Mouse (Mus musculus) G1E (cell line): ENCODE measurements around the gene Tshz2.

Experiments
- CTCF ChIP-seq: IDR thresholded peaks from 2 replicates; pipeline ENCODE4 v1.5.1; 2012; ENCODE audit warnings: low read depth, low read length, inconsistent platforms, mixed read lengths
- GATA1 ChIP-seq: IDR thresholded peaks from 2 replicates; pipeline ENCODE4 v1.6.1; 2012; ENCODE audit warnings: borderline replicate concordance, low read length, inconsistent platforms, mixed read lengths
- POLR2AphosphoS5 ChIP-seq: IDR thresholded peaks from 2 replicates; pipeline ENCODE4 v1.6.1; 2012; ENCODE audit warnings: low read depth, low read length, inconsistent platforms; ENCODE audit not compliant: insufficient replicate concordance
- TAL1 ChIP-seq: conservative IDR thresholded peaks from 2 replicates; pipeline ENCODE4 v1.6.1; 2012; ENCODE audit warnings: low read depth, low read length, inconsistent platforms, mixed read lengths

GRCm38 (mm10) chr2:169597357-169597756, 35.5 kb upstream of the Tshz2 start:
- TF ChIP-seq CTCF = no peak
- no peak for TF ChIP-seq GATA1
- no peak for TF ChIP-seq POLR2AphosphoS5
- TF ChIP-seq TAL1 = no peak
